Mouse (Mus musculus) heart, embryonic 10.5 days (tissue): ENCODE data around the gene Fthl17c. TPM values are rescaled to one million over a fixed set of nuclear protein-coding genes. Genes with fewer than 3 reads are reported as not detected.
"Not testable (repeated sequence)": the region's sequence is repeated elsewhere in the genome, so short reads cannot be mapped to it uniquely, and the experiment has no call there.

Experiments
- DNase-seq: peaks from one replicate; pipeline ENCODE4 v3.0.0-alpha.2; 2017; ENCODE audit warnings: low spot score
- H3K27ac ChIP-seq: fragments of 300-500 bp; sonication (generic); 2 replicates; pipeline ENCODE4 v1.5.1; 2016; ENCODE audit warnings: mild to moderate bottlenecking
- H3K27me3 ChIP-seq: fragments of 300-500 bp; sonication (generic); 2 replicates; pipeline ENCODE4 v1.6.1; 2016; ENCODE audit warnings: mild to moderate bottlenecking; ENCODE audit not compliant: poor library complexity, insufficient read depth, severe bottlenecking
- H3K36me3 ChIP-seq: fragments of 300-500 bp; sonication (generic); 2 replicates; pipeline ENCODE4 v1.6.1; 2016; ENCODE audit warnings: mild to moderate bottlenecking, moderate library complexity
- H3K4me1 ChIP-seq: fragments of 300-500 bp; sonication (generic); 2 replicates; pipeline ENCODE4 v1.6.1; 2016; ENCODE audit warnings: mild to moderate bottlenecking
- H3K4me3 ChIP-seq: fragments of 300-500 bp; sonication (generic); 2 replicates; pipeline ENCODE4 v1.5.1; 2016; ENCODE audit warnings: mild to moderate bottlenecking, moderate library complexity
- H3K9me3 ChIP-seq: fragments of 300-500 bp; sonication (generic); 2 replicates; pipeline ENCODE4 v1.6.1; 2016; ENCODE audit warnings: mild to moderate bottlenecking, moderate library complexity
- whole genome bisulfite sequencing: fragments of 180-500 bp; shearing (Covaris S2); methylation state at CpG from one replicate; pipeline ENCODE4 v1.1.7; 2016; 5-methylcytosine and 5-hydroxymethylcytosine counted together
- polyA plus RNA-seq: library from polyadenylated mRNA; unstranded; fragments of >200 nt; fragmentation: Nextera tagmentation; extraction: Ambion mirVana; gene quantifications from 2 replicates; pipeline ENCODE4 v1.2.1, GENCODE M21; 2016

The Fthl17c gene
- not detected in 2 replicates for polyA plus RNA-seq

DNA sequence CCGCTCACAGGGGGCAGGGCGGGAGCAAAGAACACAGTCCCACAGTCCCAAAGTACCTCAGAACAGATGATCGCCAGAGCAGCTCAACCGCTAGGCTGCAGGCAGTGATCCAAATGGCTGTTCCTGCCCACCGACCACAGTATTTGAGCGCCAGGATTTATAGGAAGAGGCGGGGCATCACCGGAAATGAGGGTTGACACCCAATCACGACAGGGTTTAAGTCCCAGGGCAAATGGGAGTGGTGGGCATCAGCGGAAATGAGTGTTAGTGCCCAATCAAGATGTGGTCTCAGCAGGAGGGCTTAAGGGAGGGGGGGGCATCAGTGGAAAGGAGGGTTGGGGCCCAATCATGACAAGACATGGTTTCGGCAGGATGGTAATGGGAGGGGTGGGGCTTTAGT lies at the start of gene Fthl17c:
TSS of gene Fthl17c (minus strand) at position 101 of the 400 bp plus-strand sequence.
- no CpG with 5 or more reads among the region's 11 CpGs for WGBS
- H3K4me3 ChIP-seq, H3K27me3 ChIP-seq, H3K36me3 ChIP-seq, H3K9me3 ChIP-seq, H3K27ac ChIP-seq, DNase-seq, H3K4me1 ChIP-seq: not testable (repeated sequence)

DNA sequence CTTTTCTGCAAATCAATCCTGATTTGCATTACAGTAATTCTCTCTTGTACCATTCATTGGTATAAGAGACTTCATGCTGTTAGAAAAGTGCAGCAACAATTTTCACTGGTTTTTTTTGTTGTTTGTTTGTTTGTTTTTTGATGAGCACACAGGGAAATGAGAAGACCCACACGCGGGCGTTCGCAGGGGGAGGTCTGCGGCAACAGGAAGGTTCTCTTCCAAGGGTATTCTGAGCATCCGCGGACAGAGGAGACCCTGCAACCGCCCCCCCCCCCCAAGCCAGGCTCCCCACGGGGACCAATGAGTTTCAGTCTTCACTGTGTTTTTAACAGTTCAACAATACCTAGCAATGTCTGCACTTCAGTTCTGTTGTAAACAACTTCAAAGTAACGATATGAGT lies 43.1 kb upstream of the Fthl17c start:
- Histone ChIP-seq H3K27ac (no peak overlapping the region), H3K4me3 (no peak overlapping the region), H3K27me3 (no peaks in the 10 kb centered on the region), H3K36me3 (no peaks in the 10 kb centered on the region), H3K9me3 (no peaks in the 10 kb centered on the region), H3K4me1 (no peaks in the 10 kb centered on the region)
- 56% methylated on average over 10 of the region's 10 CpGs for WGBS
- no peak for DNase-seq

DNA sequence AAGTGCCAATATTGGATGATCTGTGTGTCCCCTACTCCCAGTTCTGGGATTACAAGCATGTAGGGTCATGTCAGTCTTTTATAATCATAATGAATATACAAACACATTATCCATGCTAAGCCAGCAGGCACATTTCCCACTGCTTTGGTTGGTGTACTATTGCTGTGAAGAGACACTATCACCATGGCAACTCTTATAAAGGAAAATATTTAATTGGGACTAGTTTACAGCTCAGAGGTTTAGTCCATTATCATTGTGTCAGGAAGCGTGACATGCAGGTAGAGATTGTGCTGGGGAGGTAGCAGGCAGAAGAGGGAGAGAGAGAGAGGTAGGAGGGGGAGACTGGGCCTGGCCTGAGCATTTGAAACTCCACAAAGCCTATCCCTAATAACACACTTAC lies 39.7 kb upstream of the Fthl17c start:
- H3K4me1 ChIP-seq: no peaks in the 10 kb centered on the region
- H3K27ac ChIP-seq: no peak overlapping the region
- no peaks in the 10 kb centered on the region for H3K36me3 ChIP-seq
- no peaks in the 10 kb centered on the region for H3K9me3 ChIP-seq
- no peaks in the 10 kb centered on the region for H3K27me3 ChIP-seq
- H3K4me3 ChIP-seq: no peak overlapping the region
- DNase-seq: no peak
- WGBS: 82% methylated on average over 1 of the region's 1 CpGs

DNA sequence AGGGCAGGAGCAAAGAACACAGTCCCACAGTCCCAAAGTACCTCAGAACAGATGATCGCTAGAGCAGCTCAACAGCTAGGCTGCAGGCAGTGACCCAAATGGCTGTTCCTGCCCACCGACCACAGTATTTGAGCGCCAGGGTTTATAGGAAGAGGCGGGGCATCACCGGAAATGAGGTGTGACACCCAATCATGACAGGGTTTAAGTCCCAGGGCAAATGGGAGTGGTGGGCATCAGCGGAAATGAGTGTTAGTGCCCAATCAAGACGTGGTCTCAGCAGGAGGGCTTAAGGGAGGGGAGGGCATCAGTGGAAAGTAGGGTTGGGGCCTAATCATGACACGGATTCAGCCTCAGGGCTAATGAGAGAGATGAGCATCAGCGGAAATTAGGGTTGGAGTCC lies 10.3 kb upstream of the Fthl17c start, which contains the start of gene Fthl17d:
TSS of gene Fthl17d (minus strand) at position 101 of the 400 bp plus-strand sequence.
- not testable (repeated sequence) for H3K4me1 ChIP-seq, H3K27me3 ChIP-seq, H3K36me3 ChIP-seq, H3K27ac ChIP-seq, H3K9me3 ChIP-seq, DNase-seq, H3K4me3 ChIP-seq
- WGBS: no CpG with 5 or more reads among the region's 9 CpGs

DNA sequence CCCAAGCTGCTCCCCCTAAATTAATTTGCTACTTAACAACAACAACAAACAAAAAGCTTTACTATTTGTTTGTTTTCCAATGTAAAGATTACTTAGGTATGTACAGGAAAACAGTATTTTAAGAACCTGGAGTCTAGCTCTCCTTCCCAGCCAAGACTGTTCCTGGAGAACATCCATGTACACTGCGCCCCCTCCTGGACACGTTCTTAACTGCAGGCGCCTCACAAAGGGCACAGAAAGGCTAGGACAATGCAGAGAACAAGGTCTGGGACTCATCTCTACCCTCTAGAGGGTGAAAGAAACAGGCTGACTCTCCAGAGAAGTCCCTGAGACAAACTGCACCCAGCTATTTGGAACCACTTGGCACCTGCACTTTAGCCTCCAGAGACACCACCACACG lies 11.7 kb downstream of the Fthl17c start:
- not testable (repeated sequence) for H3K27ac ChIP-seq, H3K27me3 ChIP-seq, H3K9me3 ChIP-seq, H3K4me3 ChIP-seq, H3K4me1 ChIP-seq, DNase-seq, H3K36me3 ChIP-seq
- WGBS: 40% methylated on average over 4 of the region's 4 CpGs

DNA sequence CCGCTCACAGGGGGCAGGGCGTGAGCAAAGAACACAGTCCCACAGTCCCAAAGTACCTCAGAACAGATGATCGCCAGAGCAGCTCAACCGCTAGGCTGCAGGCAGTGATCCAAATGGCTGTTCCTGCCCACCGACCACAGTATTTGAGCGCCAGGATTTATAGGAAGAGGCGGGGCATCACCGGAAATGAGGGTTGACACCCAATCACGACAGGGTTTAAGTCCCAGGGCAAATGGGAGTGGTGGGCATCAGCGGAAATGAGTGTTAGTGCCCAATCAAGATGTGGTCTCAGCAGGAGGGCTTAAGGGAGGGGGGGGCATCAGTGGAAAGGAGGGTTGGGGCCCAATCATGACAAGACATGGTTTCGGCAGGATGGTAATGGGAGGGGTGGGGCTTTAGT lies 13.5 kb downstream of the Fthl17c start, which contains the start of gene Fthl17b:
TSS of gene Fthl17b (minus strand) at position 101 of the 400 bp plus-strand sequence.
- H3K27ac ChIP-seq, H3K4me1 ChIP-seq, DNase-seq, H3K4me3 ChIP-seq, H3K27me3 ChIP-seq, H3K36me3 ChIP-seq, H3K9me3 ChIP-seq: not testable (repeated sequence)
- WGBS: 89% methylated on average over 4 of the region's 11 CpGs

DNA sequence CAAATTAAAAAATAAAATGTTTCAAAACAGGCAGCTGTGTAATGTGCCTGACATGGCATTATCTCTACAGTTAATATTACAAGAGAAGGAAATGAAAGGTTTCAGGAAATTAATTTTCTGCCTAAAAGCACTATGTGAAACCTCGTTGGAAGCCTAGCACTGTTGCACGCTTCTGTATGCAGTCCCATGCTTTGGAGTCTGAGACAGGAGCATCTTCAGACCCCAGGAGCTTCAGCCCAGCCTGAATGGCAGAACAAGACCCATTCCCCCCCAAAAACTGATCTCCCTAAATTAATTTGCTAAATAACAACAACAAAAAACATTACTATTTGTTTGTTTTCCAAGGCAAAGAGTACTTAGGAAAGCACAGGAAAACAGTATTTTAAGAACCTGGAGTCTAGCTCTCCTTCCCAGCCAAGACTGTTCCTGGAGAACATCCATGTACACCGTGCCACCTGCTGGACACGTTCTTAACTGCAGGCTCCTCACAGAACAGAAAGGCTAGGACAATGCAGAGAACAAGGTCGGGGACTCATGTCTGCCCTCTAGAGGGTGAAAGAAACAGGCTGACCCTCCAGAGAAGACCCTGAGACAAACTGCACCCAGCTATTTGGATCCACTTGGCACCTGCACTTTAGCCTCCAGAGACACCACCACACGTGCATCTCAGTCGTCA lies 28.1 kb downstream of the Fthl17c start:
- 17% methylated on average over 7 of the region's 7 CpGs for WGBS
- peak; percentile 77 for DNase-seq
- not testable (repeated sequence) for H3K4me1 ChIP-seq, H3K36me3 ChIP-seq, H3K9me3 ChIP-seq, H3K27me3 ChIP-seq, H3K4me3 ChIP-seq, H3K27ac ChIP-seq

DNA sequence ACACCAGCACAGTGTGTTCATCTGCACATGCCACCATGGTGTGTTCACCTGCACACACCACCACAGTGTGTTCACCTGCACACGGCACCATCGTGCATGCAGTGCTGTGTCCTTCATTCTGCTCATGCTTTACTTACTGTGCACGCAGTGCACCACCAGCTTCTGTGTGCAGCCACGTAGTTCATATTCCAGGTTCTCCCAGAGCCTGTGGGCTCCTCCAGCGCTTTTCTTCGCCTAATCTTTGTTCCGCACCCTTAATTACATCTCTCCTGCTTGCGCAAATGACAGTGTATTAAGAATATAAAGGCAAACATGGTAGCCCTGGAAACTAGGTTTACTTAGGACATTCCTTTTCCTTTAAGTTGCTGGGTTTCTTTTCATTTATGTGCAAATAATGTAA lies 32.3 kb downstream of the Fthl17c start:
- 82% methylated on average over 8 of the region's 8 CpGs for WGBS
- Histone ChIP-seq H3K4me1 (no peaks in the 10 kb centered on the region), H3K27ac (no peak overlapping the region), H3K9me3 (no peaks in the 10 kb centered on the region), H3K27me3 (no peaks in the 10 kb centered on the region), H3K4me3 (no peak overlapping the region), H3K36me3 (no peaks in the 10 kb centered on the region)
- DNase-seq: no peak

DNA sequence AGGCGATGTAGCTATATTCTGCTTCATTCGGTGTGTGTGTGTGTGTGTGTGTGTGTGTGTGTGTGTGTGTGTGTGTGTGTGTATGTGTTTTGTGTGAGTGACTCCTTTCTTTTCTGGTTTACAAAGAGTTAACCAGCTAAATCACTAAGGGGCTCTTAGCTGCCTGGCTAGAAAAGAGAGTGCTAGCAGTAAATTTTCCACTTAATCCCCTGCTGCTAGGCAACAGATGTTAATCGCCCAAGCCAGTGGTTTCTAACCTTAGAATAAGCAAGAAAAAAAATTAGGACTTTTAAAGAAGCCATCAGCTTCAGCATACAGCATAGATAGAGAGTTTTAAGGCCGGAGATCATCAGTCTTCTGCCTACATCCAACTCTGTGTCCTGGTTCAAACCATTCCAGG lies 49.1 kb downstream of the Fthl17c start:
- no peaks in the 10 kb centered on the region for H3K9me3 ChIP-seq
- WGBS: 43% methylated on average over 4 of the region's 4 CpGs
- H3K27me3 ChIP-seq: no peaks in the 10 kb centered on the region
- no peak overlapping the region for H3K27ac ChIP-seq
- no peak for DNase-seq
- H3K4me1 ChIP-seq: no peaks in the 10 kb centered on the region
- H3K4me3 ChIP-seq: no peak overlapping the region
- H3K36me3 ChIP-seq: no peaks in the 10 kb centered on the region

Other genes starting within 250 kb of the Fthl17c start
- gene Ssx9, start 228.1 kb downstream of the Fthl17c start, polyA plus RNA-seq: not detected in 2 replicates
- gene Ssxb5, start 172.9 kb downstream of the Fthl17c start, polyA plus RNA-seq: not detected in 2 replicates
- gene Gm6592, start 132.6 kb downstream of the Fthl17c start, polyA plus RNA-seq: not detected in 2 replicates
- not detected in 2 replicates for gene Gm5751, start 102.3 kb downstream of the Fthl17c start, polyA plus RNA-seq
- 1.6 and 1.7 TPM in 2 replicates for gene B630019K06Rik, start 84.2 kb downstream of the Fthl17c start, polyA plus RNA-seq
- gene Fthl17b, start 13.6 kb downstream of the Fthl17c start, polyA plus RNA-seq: not detected in 2 replicates
- not detected in 2 replicates for gene Fthl17d, start 10.2 kb upstream of the Fthl17c start, polyA plus RNA-seq
- gene Fthl17e, start 56.9 kb upstream of the Fthl17c start, polyA plus RNA-seq: not detected in 2 replicates
- gene Fthl17f, start 86.5 kb upstream of the Fthl17c start, polyA plus RNA-seq: not detected in 2 replicates
- gene 4930402K13Rik, start 128.0 kb upstream of the Fthl17c start, polyA plus RNA-seq: not detected in 2 replicates
- 0.37 and 0.67 TPM in 2 replicates for gene Lancl3, start 223.3 kb upstream of the Fthl17c start, polyA plus RNA-seq